Mouse (Mus musculus): ENCODE data around the gene Plekhg6. TPM values are rescaled to one million over a fixed set of nuclear protein-coding genes. Genes with fewer than 3 reads are reported as not detected.

The Plekhg6 gene
- total RNA-seq, 4 experiments from 2014 or later, result 0.06 to 0.09 TPM; not detected in 2

DNA sequence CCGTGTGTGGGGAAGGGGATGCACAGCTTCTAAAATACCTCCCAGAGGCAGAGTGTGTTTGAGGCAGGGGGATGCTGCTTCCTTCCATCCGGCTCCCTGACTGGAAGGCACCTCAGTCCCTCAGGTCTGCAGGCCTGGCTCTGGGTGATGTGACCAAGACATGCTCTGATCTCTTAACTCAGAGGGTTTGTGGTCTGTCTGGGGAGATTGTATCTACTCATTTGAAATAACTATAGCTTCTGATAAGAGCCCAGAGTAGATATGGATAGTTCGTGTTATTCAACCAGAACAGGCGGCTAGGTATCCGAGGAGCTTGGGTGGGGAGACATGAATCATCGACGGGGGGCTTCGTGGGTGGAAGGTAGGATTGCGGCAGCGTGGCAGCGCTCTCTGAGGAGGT, 27.4 kb downstream of the Plekhg6 start:
- DNase-seq (ENCODE audit: low spot score), result no peak

DNA sequence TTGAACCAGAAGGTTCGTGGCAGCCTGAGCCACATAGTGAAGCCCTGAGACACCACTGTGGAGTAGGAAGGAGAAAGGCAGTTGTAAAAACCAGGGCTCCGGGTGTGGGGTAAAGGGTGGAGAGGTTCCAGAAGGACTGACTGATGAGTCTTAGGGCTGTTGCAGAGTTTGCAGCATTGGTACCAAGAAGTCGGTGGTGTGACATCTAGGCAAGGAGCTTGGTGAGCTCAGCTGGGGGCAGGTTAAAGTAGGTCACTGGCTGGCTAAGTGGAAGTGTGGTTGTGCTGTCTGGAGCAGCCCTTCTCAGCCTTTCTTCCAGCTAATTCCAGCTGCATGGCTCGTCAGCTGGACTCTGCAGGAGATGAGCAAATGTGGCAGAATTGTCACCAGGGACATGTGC, 27.8 kb downstream of the Plekhg6 start:
- no peak for DNase-seq (ENCODE audit: low spot score)

DNA sequence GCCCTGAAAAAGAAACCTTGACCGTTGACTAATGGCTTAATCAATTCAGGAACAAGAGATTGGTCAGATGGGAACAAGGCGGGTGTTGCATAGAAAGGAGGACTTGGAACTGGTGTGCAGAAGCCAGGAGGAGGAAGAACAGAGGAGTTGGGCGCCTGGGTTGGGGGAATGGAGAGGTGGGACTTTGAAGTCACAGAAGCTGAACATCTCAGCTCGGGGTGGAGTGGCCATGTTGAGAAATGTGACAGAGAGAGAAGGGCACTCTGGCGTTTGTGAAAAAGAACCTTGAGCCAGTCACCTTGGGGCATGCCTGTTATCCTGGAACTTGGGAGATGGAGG, 28.6 kb downstream of the Plekhg6 start:
- no peak for DNase-seq (ENCODE audit: low spot score)

DNA sequence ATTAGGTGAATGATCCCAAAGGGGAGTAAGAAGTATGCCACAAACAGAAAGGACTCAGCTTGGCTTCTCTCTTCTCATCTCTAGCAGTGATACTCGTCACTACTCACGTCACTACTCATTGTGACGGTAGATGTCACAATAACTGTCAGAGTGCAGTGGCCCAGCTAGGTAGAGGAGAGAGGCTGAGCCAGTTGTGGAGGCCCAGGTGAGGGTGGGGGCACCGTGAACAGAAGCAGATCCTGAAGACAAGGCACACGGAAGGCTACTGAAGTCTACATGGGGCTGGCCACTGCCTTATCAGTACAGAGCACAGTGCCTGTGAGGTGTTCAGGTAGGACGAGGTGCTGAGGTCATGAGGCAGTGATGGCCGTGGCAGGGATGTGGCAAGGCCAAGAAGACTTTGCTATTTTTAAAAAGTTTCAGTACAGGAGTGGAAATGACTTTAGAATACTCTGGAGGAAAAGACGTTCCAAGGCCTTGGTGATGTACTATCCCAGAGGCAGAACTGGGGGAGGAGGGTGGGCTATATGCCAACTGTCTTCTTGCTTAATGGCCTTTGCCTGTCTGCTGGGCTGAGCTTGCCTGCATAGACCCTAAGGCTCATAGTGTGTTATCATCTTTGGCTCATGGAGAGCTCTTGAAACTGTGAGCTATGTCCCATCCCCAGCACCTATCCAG, 29.1 kb downstream of the Plekhg6 start:
- DNase-seq (ENCODE audit: low spot score), result peak; percentile 71

DNA sequence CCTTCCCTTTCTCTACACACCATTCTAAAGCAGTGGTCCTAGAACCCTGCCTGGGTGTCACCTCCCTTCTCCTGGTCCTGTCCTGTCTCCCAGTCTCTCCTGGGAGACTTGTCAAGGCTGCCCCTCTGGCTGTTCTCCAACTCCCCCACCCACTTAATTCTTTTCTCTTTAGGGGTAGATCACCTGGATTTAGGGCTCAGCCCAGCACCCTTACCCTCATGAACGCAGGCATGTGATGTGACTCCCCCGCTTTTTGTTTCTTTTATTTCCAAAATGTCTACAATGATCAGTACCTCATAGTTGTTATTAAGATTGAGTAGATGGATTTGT, 29.6 kb downstream of the Plekhg6 start:
- no peak for DNase-seq (ENCODE audit: low spot score)

DNA sequence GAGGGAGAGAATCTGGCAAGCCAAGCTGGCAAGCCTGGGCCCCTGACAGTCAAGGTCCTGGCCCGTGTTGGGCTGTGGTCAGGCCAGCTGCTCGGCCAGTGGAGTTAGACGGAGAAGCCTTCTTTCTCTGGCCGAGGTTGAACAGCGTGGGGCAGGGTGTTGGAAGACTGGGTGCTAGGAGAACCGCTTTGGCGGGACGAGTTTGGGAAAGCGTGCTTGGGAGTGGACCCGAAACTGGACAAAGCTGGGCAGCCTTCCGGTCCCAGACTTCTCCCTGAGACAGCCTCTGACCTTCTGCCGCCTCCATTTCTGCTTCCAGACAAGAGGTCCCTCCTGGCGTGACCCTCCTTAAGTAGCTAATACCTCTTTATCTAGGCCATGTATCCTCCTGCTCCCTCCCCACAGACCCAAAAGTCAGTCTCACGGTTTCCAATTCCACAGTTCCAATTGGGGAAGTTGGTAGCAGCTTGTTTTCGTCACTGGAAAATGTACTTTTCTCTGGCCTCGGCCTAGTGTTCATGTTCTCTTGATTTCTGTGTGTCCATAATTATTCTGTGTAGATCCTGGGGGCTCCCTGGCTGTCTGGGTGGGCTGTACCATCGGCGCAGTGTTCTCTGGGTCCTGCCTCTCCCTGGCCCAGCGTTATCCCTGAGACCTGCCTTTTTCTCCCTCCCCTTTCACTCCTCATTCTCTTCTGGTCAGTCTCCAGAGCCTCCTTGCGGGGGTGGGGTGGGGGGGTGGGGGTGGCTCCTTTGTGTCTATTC, 30.2 kb downstream of the Plekhg6 start:
- DNase-seq (ENCODE audit: low spot score), result no peak

DNA sequence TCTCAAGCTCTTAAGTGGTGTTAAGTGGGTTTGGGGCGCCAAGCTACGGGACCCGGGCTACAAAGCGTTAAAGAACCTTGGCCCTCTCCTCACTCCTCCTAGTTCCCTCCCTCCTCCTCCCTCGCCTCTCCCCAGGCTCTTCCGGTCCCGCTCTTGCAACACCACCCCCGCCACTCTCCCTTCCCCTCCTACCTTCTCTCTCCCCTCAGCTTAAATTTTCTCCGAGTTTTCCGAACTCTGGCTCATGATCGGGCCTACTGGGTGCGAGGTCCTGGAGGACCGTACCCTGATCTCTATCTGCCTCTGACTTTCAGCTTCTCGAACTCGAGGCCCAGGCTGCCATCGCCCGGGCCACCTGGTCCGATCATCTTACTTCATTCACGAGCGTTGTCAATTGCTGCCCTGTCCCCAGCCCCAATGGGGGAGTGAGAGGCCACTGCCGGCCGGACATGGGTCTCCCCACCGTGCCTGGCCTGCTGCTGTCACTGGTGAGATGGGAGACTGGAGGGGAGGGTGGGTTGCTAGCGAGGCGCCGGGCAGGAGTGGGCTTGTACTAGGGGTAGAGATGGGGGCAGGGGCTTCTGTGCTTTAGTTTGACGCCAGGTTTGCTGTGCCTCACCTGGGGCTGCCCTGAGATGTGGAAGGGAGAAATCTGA, 30.9 kb downstream of the Plekhg6 start:
- peak; percentile 72 for DNase-seq (ENCODE audit: low spot score)

DNA sequence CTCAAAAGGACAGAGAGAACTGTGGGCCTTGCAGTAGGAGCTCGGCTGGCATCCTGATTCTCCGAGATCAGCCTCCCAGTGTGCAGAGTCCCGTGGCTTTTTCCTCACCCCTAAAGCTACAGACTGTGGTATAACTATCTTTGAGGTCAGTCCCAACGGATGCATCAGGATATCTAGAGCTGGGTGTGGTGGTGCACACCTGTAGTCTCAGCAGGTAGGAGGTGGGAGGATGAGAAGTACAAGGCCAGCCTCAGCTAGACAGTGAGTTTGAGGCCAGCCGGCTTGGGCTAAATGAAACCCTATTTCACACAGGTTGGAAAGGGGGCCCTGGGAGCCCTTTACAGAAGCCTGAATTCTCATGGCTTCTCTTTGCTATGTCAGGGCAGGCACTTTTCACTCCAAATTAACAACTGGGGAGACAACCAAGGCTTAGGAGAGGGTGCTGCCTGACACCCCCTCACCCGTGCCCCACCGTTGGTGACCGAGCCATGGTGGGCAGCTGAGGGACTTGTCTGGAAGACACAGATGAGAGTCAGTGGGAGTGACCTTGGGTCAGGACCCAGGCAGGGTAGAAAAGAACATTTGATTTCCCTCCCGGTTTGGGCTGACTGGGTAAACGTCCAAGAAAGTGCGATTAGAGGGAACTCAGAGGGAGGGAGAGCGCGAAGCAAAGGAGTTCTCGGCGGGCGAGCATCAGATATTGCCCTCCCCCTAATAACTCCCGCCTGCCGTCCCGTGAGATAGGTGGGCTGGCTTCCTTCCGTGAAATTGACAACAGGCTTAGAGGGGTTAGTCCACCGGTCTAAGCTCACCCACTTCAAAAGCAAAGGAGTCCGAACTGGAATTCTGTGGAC, 31.6 kb downstream of the Plekhg6 start, which contains the start of gene Tnfrsf1a:
Gene Tnfrsf1a (plus strand): TSS at position 642 of the 854 bp plus-strand sequence.
- no peak for DNase-seq (ENCODE audit: low spot score)

DNA sequence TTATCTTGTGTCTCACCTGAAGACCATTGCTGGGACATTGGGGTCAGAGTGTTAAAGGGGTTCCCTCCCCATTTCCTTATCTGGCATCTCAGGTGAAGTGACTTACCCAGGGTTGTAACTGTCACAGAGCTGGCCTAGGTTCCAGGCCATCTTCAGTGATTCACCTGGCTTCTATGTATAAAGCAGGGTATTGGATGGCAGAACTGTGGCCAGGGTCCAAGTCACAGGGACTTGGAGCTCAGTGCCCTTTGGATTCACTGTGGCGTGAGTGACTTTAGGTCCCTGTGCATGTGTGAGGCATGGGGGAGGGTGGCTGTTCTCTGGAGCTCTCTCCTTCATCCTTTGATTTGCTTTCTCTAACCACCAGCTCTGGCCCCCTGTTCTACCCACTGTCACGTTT, 34.6 kb downstream of the Plekhg6 start:
- DNase-seq (ENCODE audit: low spot score), result no peak

DNA sequence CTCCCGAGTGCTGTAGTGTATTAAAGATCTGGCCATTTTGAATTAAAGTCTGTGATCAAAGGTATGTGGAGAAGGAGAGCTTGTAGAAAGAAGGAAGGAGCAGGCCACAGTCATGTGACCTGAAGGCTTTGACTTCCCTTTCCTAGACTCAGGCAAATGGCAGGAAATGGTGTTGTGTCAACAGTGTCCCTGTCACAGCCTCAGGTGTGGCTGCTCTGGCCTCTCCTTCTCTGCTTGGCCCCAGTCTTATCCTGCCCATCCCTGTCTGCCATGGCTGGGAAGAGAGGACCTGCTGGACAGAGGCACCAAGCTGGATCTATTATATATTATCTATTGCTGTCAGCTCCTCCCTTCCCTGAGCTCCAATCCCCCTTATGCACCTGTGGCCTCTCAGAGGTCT, 35.0 kb downstream of the Plekhg6 start:
- DNase-seq (ENCODE audit: low spot score), result no peak

DNA sequence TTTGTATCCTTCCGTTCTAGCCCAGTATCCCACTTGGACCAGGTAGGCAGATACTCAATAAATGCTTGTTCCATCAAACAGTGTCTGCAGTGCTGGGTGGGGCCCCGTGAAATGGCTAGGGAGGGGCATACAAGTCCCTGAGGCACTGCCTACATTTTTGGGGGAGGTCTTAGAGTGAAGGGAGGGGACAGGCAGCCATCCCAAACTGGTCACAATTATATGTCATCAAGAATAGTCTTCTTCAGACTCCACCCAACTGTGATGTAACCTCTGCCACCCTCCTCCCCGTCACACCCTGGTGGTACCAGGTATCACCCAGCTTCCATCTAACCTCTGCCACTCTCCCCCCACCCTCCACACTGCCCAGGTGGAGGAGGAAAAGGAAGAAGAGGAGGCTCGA, 35.7 kb downstream of the Plekhg6 start:
- DNase-seq (ENCODE audit: low spot score), result no peak

DNA sequence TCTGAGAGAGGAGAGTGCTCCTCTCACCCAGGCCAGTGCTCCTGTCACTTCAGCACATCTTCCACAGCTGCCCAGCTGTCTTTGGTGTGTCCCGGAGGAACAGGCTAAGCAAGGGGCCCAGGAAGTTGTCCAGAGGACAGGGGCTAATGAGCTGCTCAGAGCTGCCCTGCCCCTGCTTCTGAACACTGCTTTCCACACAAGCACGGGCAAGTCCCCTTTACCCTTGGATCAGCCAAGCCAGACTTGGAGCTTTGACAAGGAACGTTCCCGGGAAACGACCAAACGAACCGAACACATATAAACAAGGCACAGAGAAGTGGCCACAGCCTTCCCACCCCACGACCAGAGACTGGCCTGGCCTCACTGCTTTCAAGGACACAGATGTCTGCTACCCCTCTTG, 36.5 kb downstream of the Plekhg6 start:
- no peak for DNase-seq (ENCODE audit: low spot score)

DNA sequence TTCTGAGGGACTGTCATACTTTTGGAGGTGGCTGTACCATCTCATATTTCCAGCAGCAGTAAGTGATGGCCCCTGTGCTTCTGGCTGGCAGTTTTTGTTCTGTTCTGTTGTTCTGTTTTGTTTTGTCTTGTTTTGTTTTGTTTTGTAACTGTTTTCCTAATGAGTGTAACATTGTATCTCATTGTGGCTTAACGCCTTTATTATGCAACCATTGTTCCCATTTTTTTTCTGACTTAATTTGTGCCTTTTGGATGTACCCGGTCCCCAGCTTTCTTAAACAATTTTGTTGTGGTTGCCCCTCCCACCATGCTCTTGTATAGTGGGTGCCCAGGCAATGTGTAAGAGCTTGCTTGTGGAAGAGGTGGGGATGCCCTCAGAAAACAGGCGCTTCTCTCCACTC, 38.4 kb downstream of the Plekhg6 start:
- no peak for DNase-seq (ENCODE audit: low spot score)

DNA sequence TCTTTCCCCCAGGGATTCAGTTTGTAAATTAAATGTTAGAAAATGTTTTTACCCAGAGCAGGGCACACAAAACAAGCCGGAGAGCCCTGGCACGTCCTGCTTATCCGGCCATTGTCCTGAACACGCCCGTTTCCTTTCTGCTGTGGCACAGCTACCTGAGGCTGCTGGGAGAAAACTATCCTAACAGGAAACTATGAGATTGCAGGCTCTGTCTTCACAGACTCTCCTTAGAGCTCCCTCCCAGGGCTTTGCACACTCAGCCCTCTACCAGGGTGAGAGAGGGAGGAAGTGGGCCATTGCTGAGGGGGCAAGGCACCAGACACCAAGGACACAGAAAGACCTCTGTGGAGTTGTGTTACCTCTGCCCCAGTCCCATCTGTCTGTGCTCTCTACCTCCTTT, 40.3 kb downstream of the Plekhg6 start:
- DNase-seq (ENCODE audit: low spot score), result no peak

DNA sequence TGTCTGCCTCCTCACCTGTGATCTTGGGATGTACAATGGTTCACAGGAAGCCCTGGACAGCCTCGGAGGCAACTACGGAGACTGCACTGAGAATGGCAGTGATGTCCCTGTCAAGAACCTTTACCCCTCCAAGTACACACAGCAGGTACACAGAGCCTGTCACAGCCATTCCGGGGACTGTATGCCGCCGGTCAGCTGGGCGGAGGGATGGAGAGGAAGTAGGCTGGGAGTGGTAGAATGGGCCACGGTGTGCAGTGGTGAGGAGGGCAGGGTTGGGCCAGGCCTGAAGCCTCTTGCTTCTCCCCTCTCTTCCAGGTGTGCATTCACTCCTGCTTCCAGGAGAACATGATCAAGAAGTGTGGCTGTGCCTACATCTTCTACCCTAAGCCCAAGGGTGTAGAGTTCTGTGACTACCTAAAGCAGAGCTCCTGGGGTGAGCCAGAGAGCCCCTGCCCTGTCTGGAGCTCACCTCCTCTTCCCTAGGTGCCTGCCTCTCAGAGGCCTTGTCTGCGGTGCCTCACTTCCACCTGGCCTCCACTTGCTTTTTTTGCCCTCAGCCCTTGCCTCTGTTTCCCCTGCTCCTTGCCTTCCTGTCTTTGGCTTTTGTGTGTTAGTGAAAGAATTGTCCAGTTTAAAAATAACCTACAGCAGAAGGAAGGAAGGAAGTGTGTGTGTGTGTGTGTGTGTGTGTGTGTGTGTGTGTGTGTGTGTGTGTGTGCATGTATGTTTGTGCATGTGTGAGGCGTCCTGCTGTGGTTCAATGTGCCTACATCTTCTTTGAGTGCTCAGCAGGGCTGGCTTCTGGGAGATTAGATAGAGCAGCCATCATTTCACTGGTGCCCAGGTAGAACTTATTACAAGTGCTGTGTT, 41.6 kb downstream of the Plekhg6 start:
- DNase-seq (ENCODE audit: low spot score), result no peak

DNA sequence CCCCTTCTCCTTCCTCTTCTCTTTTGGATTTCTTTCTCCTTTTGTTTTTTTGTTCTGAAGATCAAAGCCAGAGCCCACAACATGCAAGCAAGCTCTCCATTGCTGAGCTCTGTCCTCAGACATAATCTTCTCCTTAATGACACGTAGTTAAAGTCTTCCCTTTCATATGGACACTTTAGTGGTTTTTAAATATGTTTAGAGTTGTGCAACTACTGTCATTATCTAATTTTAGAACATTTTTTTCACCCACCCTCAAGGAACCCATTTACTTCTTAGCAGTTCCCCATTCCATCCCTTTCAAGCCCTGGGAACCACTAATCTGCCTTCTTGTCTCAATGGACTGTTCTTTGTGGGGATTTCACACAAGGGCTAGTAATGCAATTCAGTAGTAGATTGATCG, 46.2 kb downstream of the Plekhg6 start:
- no peak for DNase-seq (ENCODE audit: low spot score)

DNA sequence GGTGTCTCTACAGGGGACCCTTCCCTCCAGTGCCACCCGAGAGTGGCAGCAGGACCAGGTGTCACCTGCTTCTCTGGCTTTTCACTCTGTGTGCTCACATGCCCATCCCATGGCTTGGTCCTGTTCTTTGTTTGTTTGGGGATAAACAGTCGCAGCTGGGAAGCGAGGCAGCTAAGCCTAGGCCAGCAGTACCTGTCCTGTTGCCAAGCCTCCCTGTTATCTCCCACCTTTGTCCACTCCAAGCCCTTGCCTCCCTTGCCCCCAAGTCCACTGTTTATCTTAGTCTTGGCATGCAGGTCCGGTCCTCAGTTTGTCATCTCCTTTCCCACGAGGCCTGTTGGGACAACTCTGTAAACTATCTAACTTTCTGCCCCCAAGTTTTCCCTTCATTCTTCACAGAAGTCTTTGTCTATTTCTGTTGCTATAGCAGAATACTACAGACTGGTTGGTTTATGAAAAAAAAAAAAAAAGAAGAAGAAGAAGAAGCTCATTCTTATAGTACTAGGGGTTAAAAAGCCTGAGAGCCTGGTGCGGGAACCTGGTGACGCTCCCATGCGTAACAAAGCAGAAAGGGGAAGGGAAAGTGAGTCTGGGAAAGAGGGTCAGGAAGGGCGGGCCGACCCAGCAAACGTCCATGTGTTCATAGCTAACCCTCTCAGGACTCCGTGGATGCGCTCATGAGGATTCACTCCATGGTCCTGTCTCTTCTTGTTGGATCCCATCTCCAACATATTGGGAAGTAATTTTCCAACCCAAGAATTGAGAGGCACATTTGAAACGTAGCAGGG, 47.3 kb downstream of the Plekhg6 start:
- DNase-seq (ENCODE audit: low spot score), result no peak

DNA sequence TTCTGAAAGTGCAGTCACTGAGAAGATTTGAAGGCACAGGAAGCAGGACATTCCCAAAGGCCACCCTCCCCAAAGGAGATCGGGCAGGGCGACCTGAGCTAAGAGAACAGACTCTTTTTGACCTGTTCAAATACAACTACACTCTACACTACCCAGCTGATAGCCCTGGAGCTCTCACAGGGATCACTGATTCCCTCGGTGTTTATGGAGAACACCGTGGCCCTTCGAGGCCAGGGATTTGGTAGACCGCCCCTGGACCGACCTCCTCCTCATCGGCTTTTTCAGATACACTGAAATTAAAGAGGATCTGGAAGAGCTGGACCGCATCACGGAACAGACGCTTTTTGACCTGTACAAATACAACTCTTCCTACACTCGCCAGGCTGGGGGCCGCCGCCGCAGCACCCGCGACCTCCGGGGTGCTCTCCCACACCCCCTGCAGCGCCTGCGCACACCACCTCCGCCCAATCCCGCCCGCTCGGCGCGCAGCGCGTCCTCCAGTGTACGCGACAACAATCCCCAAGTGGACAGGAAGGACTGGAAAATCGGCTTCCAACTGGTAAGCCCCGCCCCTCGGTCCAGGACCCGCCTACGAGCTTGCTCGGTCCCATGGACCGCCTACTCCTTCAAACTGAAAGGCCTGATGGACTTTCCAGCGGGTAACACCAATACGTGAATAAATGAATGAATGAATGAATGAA, 49.8 kb downstream of the Plekhg6 start:
- DNase-seq (ENCODE audit: low spot score), result peak; percentile 97

DNA sequence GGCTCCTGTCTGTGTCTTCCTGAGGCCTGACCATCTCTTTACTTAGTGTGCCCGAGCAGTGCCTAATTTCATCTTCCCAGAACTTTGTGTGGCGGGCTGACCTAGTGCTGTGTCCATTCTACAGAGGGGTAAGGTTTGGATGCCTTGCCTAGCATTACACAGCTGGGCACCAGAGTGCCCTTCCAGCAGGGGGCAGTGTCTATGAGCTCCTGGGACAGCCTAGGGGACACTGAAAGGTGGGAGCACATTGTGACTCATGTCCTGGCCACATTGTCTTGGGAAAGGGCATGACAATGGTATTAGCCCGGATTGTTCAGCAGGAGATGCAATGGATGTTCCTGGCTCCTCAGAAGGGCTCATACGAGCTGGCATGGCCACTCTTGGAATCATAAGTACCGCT, 52.4 kb downstream of the Plekhg6 start:
- peak; percentile 66 for DNase-seq (ENCODE audit: low spot score)

DNA sequence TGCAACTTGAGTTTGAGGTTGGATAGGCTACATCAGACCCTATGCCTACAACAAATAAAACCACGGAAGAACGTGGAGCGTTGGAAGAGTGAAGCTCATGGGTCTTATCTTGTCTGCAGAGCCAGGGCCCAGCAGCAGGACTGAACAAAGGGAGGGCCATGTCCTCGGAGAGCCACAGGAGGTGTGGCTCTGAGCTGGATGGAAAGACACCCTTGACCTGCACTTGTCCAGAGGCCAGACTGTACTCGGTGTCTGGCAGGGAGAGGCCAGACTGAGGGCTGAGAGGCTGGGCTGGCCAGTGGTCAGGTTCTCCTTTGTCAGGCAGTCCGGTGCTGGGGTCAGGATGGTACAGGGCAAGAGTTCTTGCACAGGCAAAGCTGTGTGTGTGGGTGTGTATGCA, 55.3 kb downstream of the Plekhg6 start:
- no peak for DNase-seq (ENCODE audit: low spot score)

Data from heart, adult 8-10 months (tissue).